Mouse (Mus musculus) lung, postnatal 0 days (tissue): ENCODE measurements around the gene Tbc1d9b.

Source experiments
- CTCF ChIP-seq: IDR thresholded peaks from 2 replicates; pipeline ENCODE4 v1.5.1; 2016; ENCODE audit warnings: antibody characterized with exemption, mild to moderate bottlenecking
- EP300 ChIP-seq: IDR thresholded peaks from 2 replicates; pipeline ENCODE4 v1.6.1; 2016; ENCODE audit warnings: antibody characterized with exemption, mild to moderate bottlenecking, control low read depth

DNA sequence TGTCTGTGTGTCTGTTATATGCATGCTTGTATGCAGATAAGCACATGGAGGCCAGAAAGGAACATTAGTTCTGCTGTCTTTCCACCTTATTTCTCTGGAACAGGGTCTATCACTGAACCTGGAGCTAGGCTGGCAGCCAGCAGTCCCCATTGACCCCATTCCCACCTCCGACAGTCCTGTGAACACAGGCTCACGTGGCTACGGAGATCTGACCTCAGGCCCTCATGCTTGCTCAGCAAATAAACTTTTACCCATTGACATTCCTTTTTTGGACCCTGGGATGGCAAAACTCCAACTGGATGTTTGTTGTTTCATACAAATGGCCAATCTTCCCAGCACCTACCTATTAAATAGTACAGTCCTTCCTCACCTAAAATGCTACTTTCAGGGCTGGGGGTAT lies 45.2 kb downstream of the Tbc1d9b start:
- TF ChIP-seq CTCF = no peak
- no peak for TF ChIP-seq EP300
